Mouse (Mus musculus) midbrain, embryonic 16.5 days (tissue): ENCODE data around the gene Colgalt1. TPM values are rescaled to one million over a fixed set of nuclear protein-coding genes. Genes with fewer than 3 reads are reported as not detected.

Source experiments
- microRNA-seq: library from miRNA; unstranded; fragments of <30 nt; microRNA quantifications from one replicate; pipeline ENCODE4, GENCODE M21; 2017
- polyA plus RNA-seq: library from polyadenylated mRNA; unstranded; fragments of >200 nt; fragmentation: Nextera tagmentation; extraction: Ambion mirVana; gene quantifications from 2 replicates; pipeline ENCODE4 v1.2.1, GENCODE M21; 2015

The Colgalt1 gene
- polyA plus RNA-seq, 1 experiment from 2014 or later: 70.8 TPM

Small RNA genes lying within 50 kb of the gene (microRNA-seq; reads per million reads assigned to microRNA genes)
- gene Mir6769b: 4.3 reads per million, percentile 21 among the genes with 10 or more reads in this experiment

Other genes with a start within 250 kb of the Colgalt1 start
- gene Use1, start 244.2 kb upstream of the Colgalt1 start, polyA plus RNA-seq: 117 and 123 TPM in 2 replicates
- gene Ocel1, start 239.7 kb upstream of the Colgalt1 start, polyA plus RNA-seq: 5.1 and 5.3 TPM in 2 replicates
- 19.8 and 20.1 TPM in 2 replicates for gene Nr2f6, start 229.0 kb upstream of the Colgalt1 start, polyA plus RNA-seq
- gene Ushbp1, start 215.2 kb upstream of the Colgalt1 start, polyA plus RNA-seq: 7.4 and 8.1 TPM in 2 replicates
- gene Babam1, start 214.1 kb upstream of the Colgalt1 start, polyA plus RNA-seq: 89.8 and 91.0 TPM in 2 replicates
- gene Ankle1, start 205.0 kb upstream of the Colgalt1 start, polyA plus RNA-seq: 4.0 and 5.1 TPM in 2 replicates
- 176 TPM in 2 replicates for gene Abhd8, start 147.3 kb upstream of the Colgalt1 start, polyA plus RNA-seq
- 182 and 191 TPM in 2 replicates for gene Mrpl34, start 146.0 kb upstream of the Colgalt1 start, polyA plus RNA-seq
- gene Dda1, start 141.8 kb upstream of the Colgalt1 start, polyA plus RNA-seq: 224 and 231 TPM in 2 replicates
- 4.0 and 5.9 TPM in 2 replicates for gene Ano8, start 125.0 kb upstream of the Colgalt1 start, polyA plus RNA-seq
- 11.8 and 12.5 TPM in 2 replicates for gene Gtpbp3, start 122.9 kb upstream of the Colgalt1 start, polyA plus RNA-seq
- 5.7 and 6.5 TPM in 2 replicates for gene Plvap, start 99.2 kb upstream of the Colgalt1 start, polyA plus RNA-seq
- 0.11 TPM in 1 of 2 replicates, not detected in the other for gene Ccdc194, start 85.3 kb upstream of the Colgalt1 start, polyA plus RNA-seq
- gene Bst2, start 73.5 kb upstream of the Colgalt1 start, polyA plus RNA-seq: 6.8 and 7.9 TPM in 2 replicates
- gene Mvb12a, start 68.1 kb upstream of the Colgalt1 start, polyA plus RNA-seq: 52.4 and 60.3 TPM in 2 replicates
- 0.17 TPM in 1 of 2 replicates, not detected in the other for gene Tmem221, start 52.1 kb upstream of the Colgalt1 start, polyA plus RNA-seq
- gene Nxnl1, start 44.4 kb upstream of the Colgalt1 start, polyA plus RNA-seq: not detected in 2 replicates
- gene Slc27a1, start 42.1 kb upstream of the Colgalt1 start, polyA plus RNA-seq: 71.4 and 79.2 TPM in 2 replicates
- 219 and 237 TPM in 2 replicates for gene Pgls, start 18.8 kb upstream of the Colgalt1 start, polyA plus RNA-seq
- 6.4 and 7.9 TPM in 2 replicates for gene Fam129c, start 13.3 kb upstream of the Colgalt1 start, polyA plus RNA-seq
- gene Unc13a, start 60.8 kb downstream of the Colgalt1 start, polyA plus RNA-seq: 23.5 and 29.0 TPM in 2 replicates
- gene Jak3, start 65.3 kb downstream of the Colgalt1 start, polyA plus RNA-seq: 4.7 and 5.4 TPM in 2 replicates
- 1.4 TPM in 1 of 2 replicates, not detected in the other for gene Insl3, start 78.2 kb downstream of the Colgalt1 start, polyA plus RNA-seq
- gene B3gnt3, start 90.8 kb downstream of the Colgalt1 start, polyA plus RNA-seq: 0.20 and 0.50 TPM in 2 replicates
- gene Fcho1, start 114.7 kb downstream of the Colgalt1 start, polyA plus RNA-seq: 88.4 and 107 TPM in 2 replicates